Mouse (Mus musculus) G1E (cell line): ENCODE measurements at regions not wholly inside any gene's neighbourhood (a gene's known extent, or its start where the extent isn't known, plus 50 kb on each side); places are given as distances from the start of the nearest gene placed in this dataset.

Experiments used
- CTCF ChIP-seq: IDR thresholded peaks from 2 replicates; pipeline ENCODE4 v1.5.1; 2012; ENCODE audit warnings: low read depth, low read length, inconsistent platforms, mixed read lengths
- GATA2 ChIP-seq: IDR thresholded peaks from 2 replicates; pipeline ENCODE4 v1.6.1; 2012; ENCODE audit warnings: low read depth, low read length, inconsistent platforms, borderline replicate concordance
- POLR2AphosphoS5 ChIP-seq: IDR thresholded peaks from 2 replicates; pipeline ENCODE4 v1.6.1; 2012; ENCODE audit warnings: low read depth, low read length, inconsistent platforms; ENCODE audit not compliant: insufficient replicate concordance

GRCm38 (mm10) chr3:148633291-148633690, 357.1 kb downstream of the Adgrl2 start:
- TF ChIP-seq CTCF (no peak), POLR2AphosphoS5 (no peak), GATA2 (no peak)
